Mouse (Mus musculus): ENCODE measurements at regions not wholly inside any gene's neighbourhood (a gene's known extent, or its start where the extent isn't known, plus 50 kb on each side); places are given as distances from the start of the nearest gene placed in this dataset.

- TF ChIP-seq POLR2A (IDR thresholded peaks at IDR 0.05; ENCODE audit: low read depth, low read length) (no peak), ZNF384 (IDR thresholded peaks at IDR 0.05; ENCODE audit: low read depth, low read length) (no peak), KAT2A (IDR thresholded peaks at IDR 0.05; ENCODE audit: insufficient replicate concordance, low read length) (no peak), CTCF (conservative IDR thresholded peaks at IDR 0.05 in 1 of 2, IDR thresholded peaks at IDR 0.05 in 1 of 2; ENCODE audit: low read depth in 2 of 2, low read length in 2 of 2) (no peak)
Observed at GRCm38 (mm10) chr4:56419122-56419913, 320.6 kb upstream of the Gm26657 start.

Measured in CH12.LX (cell line).